Mouse (Mus musculus) c-Kit-positive CD71-positive TER-119-negative erythroid progenitor cells, embryonic 14.5 days (primary cell): Measurements from ENCODE around the gene Arl3.
"Not testable (repeated sequence)": the region's sequence is repeated elsewhere in the genome, so short reads cannot be mapped to it uniquely, and the experiment has no call there.

ENCODE experiments used
- DNase-seq: peaks from one replicate; pipeline ENCODE4 v3.0.0-alpha.2; 2013; ENCODE audit warnings: low read depth

The Arl3 gene

GRCm38 (mm10) chr19:46591575-46591974, 18.6 kb upstream of the Arl3 start:
- DNase-seq = no peak

DNA sequence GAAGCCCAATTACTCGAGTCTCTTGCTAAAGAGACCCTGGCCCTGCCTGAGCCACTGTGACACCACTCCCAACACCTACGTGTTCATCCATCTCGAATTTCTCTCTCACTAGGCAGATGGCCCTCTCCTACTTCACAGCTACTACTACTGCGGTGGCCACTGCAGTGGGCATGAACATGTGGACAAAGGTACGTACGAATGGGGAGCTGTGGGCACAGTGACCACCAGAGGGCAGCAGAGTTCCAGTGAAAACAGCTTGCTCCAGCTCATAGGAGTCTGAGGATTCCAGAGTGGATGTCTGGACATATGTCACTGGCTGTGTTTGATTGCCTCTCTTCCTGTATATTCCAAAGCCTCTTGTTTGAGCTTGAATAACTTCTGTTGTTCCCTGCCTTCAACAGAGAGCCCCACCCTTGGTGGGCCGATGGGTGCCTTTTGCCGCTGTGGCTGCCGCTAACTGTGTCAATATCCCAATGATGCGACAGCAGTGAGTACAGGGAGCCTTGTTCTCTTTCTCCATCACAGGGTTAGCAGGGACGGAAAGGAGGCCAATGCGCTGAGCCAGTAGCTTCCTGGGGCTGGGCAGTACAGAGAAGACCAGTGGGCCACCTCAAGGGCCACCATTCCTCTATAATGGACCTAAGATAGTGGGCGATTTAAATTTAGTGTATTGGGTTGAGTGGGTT, 15.0 kb upstream of the Arl3 start:
- peak; percentile 63 for DNase-seq

- no peak for DNase-seq
Measured at GRCm38 (mm10) chr19:46575196-46575595, 2.2 kb upstream of the Arl3 start.

- no peak for DNase-seq
Measured at GRCm38 (mm10) chr19:46573990-46574389, 992 bp upstream of the Arl3 start.

DNA sequence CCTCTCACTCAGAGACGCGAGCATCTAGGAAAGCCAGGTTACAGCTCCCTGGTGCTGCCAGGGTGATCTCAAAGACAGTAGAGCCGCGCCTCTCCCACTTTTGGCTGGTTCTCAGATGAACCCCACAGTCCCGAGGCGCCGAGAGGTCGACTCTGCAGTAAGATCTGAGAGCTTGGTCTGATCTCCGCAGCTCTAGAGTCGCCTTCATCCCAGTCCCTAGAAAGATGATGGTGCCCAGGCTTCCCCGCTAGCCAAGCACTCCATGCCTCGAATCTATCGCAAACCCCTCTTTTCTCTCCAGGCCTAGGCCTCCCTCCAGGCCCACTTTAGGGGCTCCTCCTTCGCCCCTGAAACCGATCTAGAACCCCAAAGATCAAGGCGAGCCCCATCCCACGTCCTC, 450 bp downstream of the Arl3 start:
- DNase-seq = peak; percentile 22

- no peak for DNase-seq
Measured at GRCm38 (mm10) chr19:46571878-46572244, 1.1 kb downstream of the Arl3 start.

DNA sequence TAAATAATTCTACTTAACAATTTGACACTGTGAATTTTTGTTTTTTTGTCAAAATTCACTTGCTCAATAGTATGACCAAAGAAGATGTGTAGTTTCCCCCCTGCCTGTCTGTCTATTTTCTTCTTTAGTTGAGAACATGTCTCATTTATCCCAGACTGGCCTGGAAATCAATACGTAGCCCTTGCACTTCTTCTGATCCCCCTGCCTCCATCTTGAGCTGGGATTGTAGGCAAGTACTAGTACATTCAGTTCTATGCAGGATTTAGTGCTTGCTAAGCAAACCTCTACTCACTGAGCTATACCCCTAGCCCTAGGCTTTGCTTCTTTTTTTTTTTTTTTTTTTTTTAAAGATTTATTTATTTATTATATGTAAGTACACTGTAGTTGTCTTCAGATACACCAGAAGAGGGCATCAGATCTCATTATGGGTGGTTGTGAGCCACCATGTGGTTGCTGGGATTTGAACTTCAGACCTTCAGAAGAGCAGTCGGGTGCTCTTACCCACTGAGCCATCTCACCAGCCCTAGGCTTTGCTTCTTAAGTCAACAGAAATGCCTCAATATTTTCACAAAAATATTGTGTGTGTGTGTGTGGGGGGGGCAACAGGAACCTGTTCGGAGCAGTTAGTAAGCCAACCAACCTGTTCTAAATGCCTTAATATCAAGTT, 1.7 kb downstream of the Arl3 start:
- DNase-seq = not testable (repeated sequence)

DNA sequence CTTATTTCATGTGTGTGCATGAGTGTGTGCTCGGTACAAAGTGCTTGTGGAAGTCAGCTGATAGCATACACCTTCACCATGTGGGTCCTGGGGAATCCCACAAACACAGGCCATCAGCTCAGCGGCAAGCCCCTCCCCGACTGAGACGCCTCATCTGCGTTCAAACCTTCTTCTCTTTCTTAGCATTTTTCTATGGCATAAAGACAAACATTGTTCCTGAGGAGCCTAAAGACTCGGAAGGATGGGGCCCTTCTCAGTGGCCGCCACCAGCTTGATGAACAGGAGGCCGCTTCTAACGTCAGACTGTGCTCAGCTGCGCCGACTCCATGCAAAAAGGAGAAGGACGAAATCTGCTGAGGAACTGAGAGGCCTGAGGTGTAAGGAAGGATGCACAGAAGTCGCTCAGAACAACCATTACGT, 8.9 kb downstream of the Arl3 start:
- DNase-seq = no peak

DNA sequence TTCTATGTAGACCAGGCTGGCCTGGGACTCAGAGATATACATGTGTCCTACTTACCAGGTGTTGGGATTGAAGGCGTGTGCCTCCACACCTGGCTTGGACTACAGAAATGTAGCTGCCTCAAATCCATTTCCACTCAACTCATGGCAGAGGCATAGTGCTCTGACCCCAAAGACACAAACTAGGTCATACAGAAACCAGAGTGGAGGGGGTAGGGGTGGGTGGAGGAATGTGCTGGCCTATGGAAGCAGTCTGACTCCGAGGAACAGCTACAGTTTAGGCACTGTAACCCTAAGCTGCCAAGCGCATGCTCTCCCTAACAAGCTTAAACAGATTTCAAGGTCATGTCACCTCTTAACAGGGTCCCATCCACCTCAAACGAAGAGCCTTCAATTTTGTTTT, 9.4 kb downstream of the Arl3 start:
- no peak for DNase-seq

GRCm38 (mm10) chr19:46562581-46563515, 10.2 kb downstream of the Arl3 start:
- no peak for DNase-seq

GRCm38 (mm10) chr19:46562132-46562531, 10.9 kb downstream of the Arl3 start:
- DNase-seq = peak; percentile 43

DNA sequence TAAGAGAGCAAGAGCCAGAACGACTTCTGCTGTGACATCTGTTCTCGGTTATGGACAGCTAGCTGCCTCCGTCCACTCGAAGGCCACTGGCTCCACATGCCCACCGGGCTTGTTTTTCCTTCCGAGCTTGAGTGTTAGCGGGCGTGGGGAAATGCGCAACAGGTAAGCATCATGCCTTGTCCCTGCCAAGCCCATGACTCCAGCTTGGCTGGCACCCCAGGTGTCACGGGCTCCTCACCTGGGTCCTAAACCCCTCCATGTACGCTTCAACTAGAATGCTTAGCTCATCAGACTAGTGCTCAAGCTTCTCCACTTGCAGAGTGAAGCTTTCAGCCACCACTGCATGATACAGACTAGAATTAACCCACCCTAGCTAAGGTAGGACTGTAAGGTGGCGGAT, 14.4 kb downstream of the Arl3 start:
- no peak for DNase-seq

- no peak for DNase-seq
Measured at GRCm38 (mm10) chr19:46558009-46558408, 15.0 kb downstream of the Arl3 start.

DNA sequence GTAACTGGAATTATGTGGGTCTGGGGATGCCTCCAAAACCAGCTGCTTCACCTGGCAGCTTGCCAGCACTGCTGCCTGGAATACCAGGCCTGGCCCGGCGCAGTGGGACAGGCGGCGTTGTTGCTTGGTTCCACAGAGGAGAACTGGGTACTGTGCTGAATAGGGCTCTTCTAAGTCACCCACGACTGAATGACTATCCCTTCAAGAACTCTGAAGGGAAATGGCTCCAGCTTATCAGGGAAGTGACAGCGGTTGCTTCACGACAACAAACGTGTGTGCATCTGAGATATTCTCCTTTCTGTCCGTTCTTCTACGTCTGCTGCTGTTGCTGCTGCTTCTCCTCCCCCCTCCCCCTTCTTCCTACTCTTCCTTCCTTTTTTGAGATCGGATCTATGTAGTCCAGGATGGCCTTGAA, 19.4 kb downstream of the Arl3 start:
- peak; percentile 58 for DNase-seq

GRCm38 (mm10) chr19:46552496-46552895, 20.5 kb downstream of the Arl3 start:
- no peak for DNase-seq

GRCm38 (mm10) chr19:46550385-46550784, 22.6 kb downstream of the Arl3 start:
- no peak for DNase-seq

DNA sequence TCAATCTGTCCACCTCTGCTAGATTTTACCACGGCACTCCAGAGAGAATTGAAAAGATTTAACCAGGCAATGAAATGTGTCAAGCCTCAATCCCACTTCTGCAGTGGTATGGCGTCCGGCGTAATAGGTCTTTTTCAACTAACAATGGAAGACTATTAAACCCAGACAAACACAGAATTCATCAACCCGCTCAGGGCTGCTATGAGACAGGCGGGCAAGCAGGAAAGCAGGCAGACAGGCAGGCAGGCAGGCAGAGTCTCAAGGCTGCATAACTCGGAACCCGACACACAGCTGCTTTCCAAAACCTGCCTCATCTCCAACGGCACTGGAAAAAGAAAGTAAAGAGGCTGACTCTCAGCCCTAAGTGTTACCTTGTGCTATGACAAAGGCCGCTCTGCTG, 24.9 kb downstream of the Arl3 start:
- DNase-seq = no peak

DNA sequence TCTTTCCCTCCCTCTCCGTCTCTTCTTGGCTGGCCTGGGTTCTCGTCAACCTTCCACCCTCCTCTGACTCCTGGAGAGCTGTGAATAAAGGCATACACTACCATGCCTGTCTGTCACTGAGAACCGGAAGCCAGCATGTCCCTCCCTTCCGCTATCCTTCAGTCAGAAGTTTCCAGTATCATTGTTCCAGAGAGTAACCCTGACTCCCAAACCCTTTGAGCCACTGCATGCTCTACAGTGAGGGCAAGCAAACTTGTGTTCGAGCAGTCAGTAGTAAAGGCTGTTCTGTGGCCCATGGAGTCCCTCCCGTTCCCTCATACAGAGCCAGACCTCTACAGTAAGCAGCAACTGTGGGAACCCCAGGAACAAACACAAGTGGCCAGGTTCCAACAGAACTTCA, 25.4 kb downstream of the Arl3 start:
- DNase-seq = no peak

DNA sequence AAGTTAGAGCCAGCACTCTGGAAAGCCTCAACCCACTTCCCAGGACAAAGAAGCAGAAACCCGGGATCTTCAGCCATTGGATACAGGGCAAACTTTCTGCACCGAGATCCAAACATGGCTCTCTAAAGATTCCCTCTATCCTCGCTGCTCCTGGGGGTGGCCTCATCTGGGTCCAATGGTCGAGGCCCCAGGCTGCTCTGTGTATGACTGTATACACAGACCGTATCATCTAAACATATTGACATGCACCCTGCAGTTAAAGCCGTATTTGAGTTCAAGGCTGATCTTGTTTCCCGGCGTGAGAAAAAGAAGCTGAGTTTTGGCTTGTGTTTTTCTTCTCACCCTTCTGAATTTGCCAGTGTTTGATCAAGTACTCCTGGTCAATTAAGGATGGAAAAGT, 30.2 kb downstream of the Arl3 start:
- DNase-seq = no peak

GRCm38 (mm10) chr19:46538213-46538612, 34.8 kb downstream of the Arl3 start:
- no peak for DNase-seq

GRCm38 (mm10) chr19:46537357-46537756, 35.6 kb downstream of the Arl3 start:
- no peak for DNase-seq

GRCm38 (mm10) chr19:46534542-46535098, 38.4 kb downstream of the Arl3 start:
- DNase-seq = no peak

DNA sequence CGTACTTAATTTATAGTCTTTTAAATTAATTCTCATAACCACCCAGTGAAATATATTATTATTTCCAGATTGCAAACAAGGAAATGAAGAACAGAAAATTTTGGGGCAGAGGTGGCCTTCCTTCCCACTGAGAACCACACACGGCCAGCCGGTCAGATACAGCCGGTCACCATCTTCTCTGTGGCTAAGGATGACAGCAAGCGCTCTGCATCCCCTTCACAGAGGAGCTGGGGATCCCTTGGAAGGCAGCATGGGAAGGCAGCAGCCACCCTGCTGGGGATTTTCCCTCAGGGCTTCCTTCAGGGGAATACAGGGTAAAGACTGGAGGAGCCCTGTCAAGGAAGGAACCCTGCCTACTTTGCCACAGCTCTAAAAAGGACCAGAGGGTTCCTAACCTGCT, 39.5 kb downstream of the Arl3 start:
- no peak for DNase-seq
